Mouse (Mus musculus): ENCODE measurements at regions not wholly inside any gene's neighbourhood (a gene's known extent, or its start where the extent isn't known, plus 50 kb on each side); places are given as distances from the start of the nearest gene placed in this dataset.
"Not testable (repeated sequence)": the region's sequence is repeated elsewhere in the genome, so short reads cannot be mapped to it uniquely, and the experiment has no call there.

DNA sequence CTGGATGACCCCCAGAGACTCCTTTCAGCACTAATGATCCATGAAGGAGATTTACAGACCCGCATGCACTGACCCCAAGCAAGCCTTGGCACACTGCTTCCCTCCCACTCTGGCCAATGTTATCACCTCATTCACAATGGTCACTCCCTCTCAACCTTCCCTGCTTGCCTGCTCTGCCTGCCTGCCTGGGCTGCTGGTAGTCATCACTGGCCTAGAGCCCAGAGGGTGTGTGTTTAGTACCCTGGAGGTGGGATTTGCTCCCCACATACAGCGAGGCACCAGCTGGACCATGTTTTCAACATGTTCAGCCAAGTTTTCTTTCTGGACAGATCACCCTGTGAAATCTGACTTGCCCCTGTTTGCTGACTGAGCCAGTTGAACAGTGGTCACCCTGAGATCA, 147.9 kb downstream of the Lyplal1 start:
- intact Hi-C loops (cut with DNase I) = no loop called here
- no peak for DNase-seq (ENCODE audit: low spot score in 2 of 2)

DNA sequence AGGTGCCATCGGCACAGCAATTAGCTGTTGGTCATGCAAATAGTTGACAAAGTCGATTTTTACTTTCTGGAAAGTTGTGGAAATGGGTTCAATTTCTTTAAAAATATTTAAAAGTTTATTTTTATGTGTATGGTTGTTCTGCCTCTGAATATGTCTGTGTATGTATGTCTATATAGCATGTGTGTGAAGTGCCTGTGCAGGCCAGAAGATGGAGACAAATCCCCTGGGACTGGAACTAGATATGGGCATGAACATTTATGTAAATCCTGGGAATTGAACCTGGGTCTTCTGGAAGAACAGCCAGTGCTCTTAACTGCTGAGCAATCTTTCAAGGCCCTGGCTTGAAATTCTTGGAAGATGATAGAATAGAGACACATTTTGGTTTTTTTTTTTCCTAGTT, 140.0 kb downstream of the Lyplal1 start:
- intact Hi-C loops (cut with DNase I) = no loop called here
- no peak for DNase-seq (ENCODE audit: low spot score in 2 of 2)

DNA sequence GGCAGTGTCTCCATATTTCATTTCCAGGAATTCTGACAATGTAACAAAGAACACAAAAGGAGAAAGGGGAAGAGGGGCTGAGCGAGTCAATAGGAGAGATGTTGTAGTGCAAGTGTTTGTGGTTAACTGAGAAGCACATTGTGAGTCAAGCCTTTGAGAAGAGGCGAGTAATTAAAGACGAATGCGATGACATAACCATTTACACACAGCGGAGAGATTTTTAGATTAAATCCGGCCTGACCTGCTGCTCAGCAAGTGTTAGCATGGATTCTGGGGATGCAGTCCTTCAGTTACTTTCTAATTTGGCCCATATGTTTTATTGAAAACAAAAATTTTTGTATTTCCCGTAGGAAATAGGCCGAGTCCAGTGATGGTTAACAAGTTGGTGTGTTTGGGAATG, 127.7 kb downstream of the Lyplal1 start:
- intact Hi-C loops (cut with DNase I) = no loop called here
- DNase-seq (ENCODE audit: low spot score in 2 of 2) = no peak

DNA sequence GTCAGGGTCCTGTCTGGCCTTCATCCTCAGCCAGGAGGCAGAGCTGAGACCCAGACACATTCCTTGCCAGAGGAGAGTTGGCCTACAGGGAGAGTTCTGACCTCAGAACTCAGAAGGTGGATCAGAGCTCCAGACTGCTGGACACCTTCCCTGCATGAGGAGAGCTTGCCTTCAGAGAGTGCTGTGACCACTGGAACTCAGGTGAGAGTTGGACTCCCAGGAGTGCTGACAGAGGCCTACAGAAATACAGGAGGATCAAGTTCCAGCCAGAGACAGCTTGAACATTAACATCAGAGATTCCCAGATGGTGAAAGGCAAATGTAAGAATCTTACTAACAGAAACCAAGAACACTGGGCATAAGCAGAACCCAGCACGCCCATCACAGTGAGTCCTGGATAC, 117.0 kb downstream of the Lyplal1 start:
- intact Hi-C loops (cut with DNase I) = not testable (repeated sequence)

DNA sequence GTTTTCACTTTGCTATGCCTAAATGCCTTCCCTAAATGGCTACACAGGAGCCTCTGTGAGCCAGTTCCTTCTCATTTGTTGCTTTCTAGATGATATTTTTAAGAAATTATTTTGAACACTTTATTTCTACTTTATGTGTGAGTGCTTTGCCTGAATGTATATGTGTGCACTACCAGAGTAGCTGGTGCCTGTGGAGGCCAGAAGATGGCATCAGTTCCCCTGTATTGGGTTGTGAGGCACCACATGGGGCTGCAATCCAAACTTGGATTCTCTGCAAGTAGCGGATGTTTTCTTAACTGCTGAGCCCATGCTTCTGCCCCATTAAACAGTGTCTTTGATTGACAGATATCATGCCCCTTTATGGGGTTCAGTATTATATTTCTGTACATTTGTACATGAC, 103.7 kb downstream of the Lyplal1 start:
- intact Hi-C loops (cut with DNase I) = no loop called here
- no peak for DNase-seq (ENCODE audit: low spot score in 2 of 2)

More for the DNA sequence above, 117.0 kb downstream of the Lyplal1 start:
- not testable (repeated sequence) for DNase-seq (ENCODE audit: low spot score in 2 of 2)

DNA sequence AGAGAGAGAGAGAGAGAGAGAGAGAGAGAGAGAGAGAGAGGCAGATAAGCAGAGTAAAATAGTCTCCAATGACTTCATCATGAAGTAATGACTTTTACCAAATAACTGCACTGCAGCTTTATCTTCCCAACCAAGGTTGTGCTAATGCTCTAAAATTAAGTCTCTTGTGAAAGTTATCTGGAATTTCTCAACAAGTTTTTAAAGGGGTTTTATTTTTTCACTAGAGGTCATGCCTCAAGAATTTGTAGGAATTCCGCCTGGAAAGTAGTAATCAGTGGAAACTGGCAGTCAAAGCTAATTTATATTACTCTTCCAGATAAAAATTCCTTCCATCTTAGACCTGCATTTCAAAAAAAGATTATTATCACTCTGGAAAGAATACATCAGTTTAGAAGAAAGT, 102.9 kb downstream of the Lyplal1 start:
- intact Hi-C loops (cut with DNase I) = no loop called here
- DNase-seq (ENCODE audit: low spot score in 2 of 2) = no peak

DNA sequence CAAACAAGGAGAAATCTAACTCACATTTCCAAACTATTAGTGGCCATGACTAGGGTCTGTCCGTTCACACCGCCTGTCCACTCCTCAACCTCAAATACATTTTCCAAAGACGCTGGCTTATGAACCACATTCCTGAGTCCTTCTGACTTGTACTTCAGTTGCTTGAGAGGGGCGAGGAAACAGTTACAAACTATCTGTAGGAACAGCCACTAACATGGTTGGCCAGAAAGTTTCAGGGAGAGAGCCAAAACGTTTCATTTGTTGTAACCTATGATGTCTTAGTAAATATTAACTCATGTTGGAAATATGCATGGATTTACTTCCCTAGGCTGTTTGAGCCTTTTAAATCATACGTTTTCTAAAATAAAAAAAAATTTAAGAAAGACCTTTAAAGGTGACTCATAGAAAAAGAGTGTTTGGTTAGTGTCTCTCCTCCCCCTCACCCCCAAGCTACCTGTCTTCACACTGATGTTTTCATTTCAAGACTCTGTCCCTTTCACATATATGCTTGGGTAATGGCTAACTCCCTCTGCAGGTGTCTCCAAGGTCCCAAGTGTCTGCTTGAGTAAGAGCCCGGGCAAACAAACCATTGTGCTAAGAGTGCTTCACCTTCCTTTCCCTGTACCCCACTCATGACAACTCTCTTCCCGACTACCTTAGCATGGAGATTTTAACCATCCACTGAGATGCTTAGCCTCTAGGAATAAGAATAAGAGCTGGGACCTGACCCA, 101.1 kb downstream of the Lyplal1 start:
- intact Hi-C loops (cut with DNase I) = no loop called here
- no peak for DNase-seq (ENCODE audit: low spot score in 2 of 2)

DNA sequence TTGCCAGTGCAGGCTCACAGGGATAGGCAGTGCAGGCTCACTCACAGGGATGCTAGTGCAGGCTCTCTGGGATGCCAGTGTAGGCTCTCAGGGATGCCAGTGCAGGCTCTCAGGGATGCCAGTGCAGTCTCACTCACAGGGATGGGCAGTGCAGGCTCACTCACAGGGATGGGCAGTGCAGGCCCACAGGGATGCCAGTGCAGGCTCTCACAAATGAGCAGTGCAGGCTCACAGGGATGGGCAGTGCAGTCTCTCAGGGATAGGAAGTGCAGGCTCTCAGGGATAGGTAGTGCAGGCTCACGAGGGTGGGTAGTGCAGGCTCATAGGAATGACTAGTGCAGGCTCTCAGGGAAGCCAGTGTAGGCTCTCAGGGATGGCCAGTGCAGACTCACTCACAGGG, 99.6 kb downstream of the Lyplal1 start:
- intact Hi-C loops (cut with DNase I) = no loop called here
- DNase-seq (ENCODE audit: low spot score in 2 of 2) = no peak

DNA sequence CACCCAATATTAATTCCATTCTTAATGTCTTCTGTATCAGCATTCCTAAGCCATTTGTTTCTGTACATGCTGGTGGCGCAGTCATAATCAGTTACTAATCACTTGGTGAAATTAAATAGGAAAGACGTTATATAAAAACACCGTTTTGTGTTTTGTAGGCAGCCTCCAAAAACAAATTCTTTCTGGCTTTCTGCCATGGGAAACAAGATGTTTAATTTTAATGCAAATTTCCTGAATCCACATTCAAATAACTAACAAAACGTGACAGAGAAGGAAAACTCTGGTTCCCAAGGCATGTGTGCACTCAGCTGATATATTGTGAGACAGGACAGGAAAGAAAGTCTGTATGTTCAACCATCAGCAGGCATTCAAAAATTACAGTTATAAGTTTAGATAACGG, 97.6 kb downstream of the Lyplal1 start:
- intact Hi-C loops (cut with DNase I) = no loop called here
- no peak for DNase-seq (ENCODE audit: low spot score in 2 of 2)

DNA sequence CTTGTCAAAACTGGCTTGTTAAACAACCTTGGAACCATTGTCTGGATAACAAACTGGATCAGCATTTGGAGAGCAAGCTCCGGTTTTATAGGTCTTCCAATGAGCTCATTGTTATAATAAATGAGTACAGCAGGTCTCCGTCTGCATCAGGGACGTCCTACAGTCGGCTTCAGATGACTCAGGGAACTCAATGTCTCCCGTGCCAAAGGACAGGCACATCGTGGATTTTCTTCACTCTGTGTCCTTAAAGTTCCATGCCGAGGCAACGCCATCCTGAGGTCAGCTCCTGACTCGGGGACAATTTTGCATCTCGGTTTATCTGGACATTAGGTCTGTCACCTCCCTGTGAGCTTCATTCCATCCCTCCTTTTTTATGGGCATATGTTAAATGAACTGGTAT, 85.2 kb downstream of the Lyplal1 start:
- DNase-seq (ENCODE audit: low spot score in 2 of 2) = no peak
- intact Hi-C loops (cut with DNase I) = no loop called here

DNA sequence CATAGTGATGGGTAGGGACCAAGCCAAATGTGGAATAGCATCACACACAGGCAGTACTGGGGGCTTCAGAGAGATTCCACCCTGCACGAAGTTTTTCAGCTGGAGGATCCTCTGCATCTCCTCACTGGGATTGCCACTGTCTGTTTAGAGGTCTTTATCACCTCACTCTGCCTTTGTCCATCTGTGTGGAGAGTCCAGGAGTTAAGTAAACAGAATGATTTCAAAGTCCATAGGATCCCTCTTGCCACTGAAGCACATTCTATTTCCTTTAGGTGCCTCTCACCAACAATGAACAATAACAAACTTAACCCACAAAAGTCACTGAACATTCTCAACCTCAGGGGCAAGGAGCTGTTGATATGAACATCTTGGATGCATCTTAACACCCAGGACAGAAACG, 82.7 kb downstream of the Lyplal1 start:
- DNase-seq (ENCODE audit: low spot score in 2 of 2) = no peak
- intact Hi-C loops (cut with DNase I) = no loop called here
